Comparison of ENCODE assay signal across 8 mouse cellular contexts in genomic region chr7:143068316-143068881, GRCm38 (mm10). TPM values are rescaled to one million over a fixed set of nuclear protein-coding genes. Genes with fewer than 3 reads are reported as not detected.
DNase-seq lines count a peak whose midpoint lies in the region; ATAC-seq and TF ChIP-seq lines count a peak whose summit lies in the region.
"Had no signal": no experiment of that assay in that cellular context is flagged by ENCODE, and none has a peak within 500 bp of the region (broad histone marks: within the 10 kb centered on the region; RNA-seq: fewer than 3 reads in every experiment).

No protein-coding gene starts in this region.

- H3K4me2 ChIP-seq in hindbrain, embryonic 12.5 days (replicated peaks): peak overlapping the region; percentile 71
- peak overlapping the region; percentile 89 for H3K4me2 ChIP-seq in liver, embryonic 15.5 days

- DNase-seq in left cerebral cortex, adult 2 months (ENCODE audit: extremely low spot score in 1 of 2, low spot score in 2 of 2): no peak
- DNase-seq in left cerebral cortex, postnatal 14 days (ENCODE audit: low spot score in 2 of 2): no peak
- peak; percentile 6 for DNase-seq in T-cell, adult 2 months (ENCODE audit: low spot score)
- DNase-seq in embryo, embryonic 11 days: peak; percentile 55
- DNase-seq in right cerebral cortex, postnatal 14 days: peak; percentile 71

- 42% methylated on average over 13 of the region's 13 CpGs for whole genome bisulfite sequencing in hindbrain, embryonic 12.5 days
- WGBS in liver, embryonic 15.5 days (ENCODE audit: insufficient replicate concordance): 54% methylated on average over 13 of the region's 13 CpGs

- no peaks in the 10 kb centered on the region for H3K9me3 ChIP-seq in hindbrain, embryonic 12.5 days (replicated peaks)
- H3K9me3 ChIP-seq in liver, embryonic 15.5 days (replicated peaks): no peaks in the 10 kb centered on the region

- ATAC-seq in hindbrain, embryonic 12.5 days (ENCODE audit: low FRiP score): peak; percentile 11
- no peak for ATAC-seq in liver, embryonic 15.5 days (ENCODE audit: insufficient read depth)

- no peak; the same call in 1 of the 2 replicates for TF ChIP-seq CTCF in left cerebral cortex, adult 2 months (IDR thresholded peaks at IDR 0.05)

- peaks cover 52% of the 10 kb centered on the region for H3K36me3 ChIP-seq in hindbrain, embryonic 12.5 days
- peaks cover 60% of the 10 kb centered on the region for H3K36me3 ChIP-seq in liver, embryonic 15.5 days (replicated peaks)

- peak overlapping the region; percentile 84 for H3K27ac ChIP-seq in left cerebral cortex, adult 2 months
- H3K27ac ChIP-seq in hindbrain, embryonic 12.5 days: peak overlapping the region; percentile 97
- peak overlapping the region; percentile 84 for H3K27ac ChIP-seq in liver, embryonic 15.5 days (replicated peaks)

- H3K9ac ChIP-seq in hindbrain, embryonic 12.5 days: peak overlapping the region; percentile 65
- peak overlapping the region; percentile 41 for H3K9ac ChIP-seq in liver, embryonic 15.5 days

- H3K4me1 ChIP-seq in hindbrain, embryonic 12.5 days: peaks cover 32% of the 10 kb centered on the region
- peaks cover 29% of the 10 kb centered on the region for H3K4me1 ChIP-seq in liver, embryonic 15.5 days (replicated peaks)

- peak overlapping the region; percentile 86 for H3K4me3 ChIP-seq in left cerebral cortex, adult 2 months
- H3K4me3 ChIP-seq in hindbrain, embryonic 12.5 days: peak overlapping the region; percentile 88
- peak overlapping the region; percentile 76 for H3K4me3 ChIP-seq in liver, embryonic 15.5 days (replicated peaks)

- no peaks in the 10 kb centered on the region for H3K27me3 ChIP-seq in hindbrain, embryonic 12.5 days
- H3K27me3 ChIP-seq in liver, embryonic 15.5 days: no peaks in the 10 kb centered on the region

- intact Hi-C loops in left cerebral cortex, adult 2 months (cut with DNase I): loop anchor here (2.0 kb wide), 1 partner anchor 16 kb away; the partner anchor contains the start of gene Cd81
- intact Hi-C loops in left cerebral cortex, postnatal 14 days (cut with DNase I): loop anchor here (5.0 kb wide), 1 partner anchor 56 kb away; no protein-coding TSS in a partner anchor

RNA-seq across cellular contexts. Expression of gene Tssc4, which starts 0.7 kb away (rescaled TPM):
- 10 to 100 TPM; 38.0 to 41.5 TPM for total RNA-seq in left cerebral cortex, adult 2 months (2021)
- 10 to 100 TPM; 41.1 to 50.0 TPM for total RNA-seq in left cerebral cortex, postnatal 14 days (2021)
- 83.3 and 88.7 TPM in 2 replicates for polyA plus RNA-seq in hindbrain, embryonic 12.5 days (2016; fragmentation: Nextera tagmentation; extraction: Ambion mirVana)
- polyA plus RNA-seq in liver, embryonic 15.5 days (2015; fragmentation: Nextera tagmentation; extraction: Ambion mirVana): 38.5 and 44.2 TPM in 2 replicates

RNA-seq across cellular contexts. Expression of gene Cd81, which starts 15.9 kb away (rescaled TPM):
- total RNA-seq in left cerebral cortex, adult 2 months (2021): 100 to 1,000 TPM; 380 to 388 TPM
- 100 to 1,000 TPM; 367 to 400 TPM for total RNA-seq in left cerebral cortex, postnatal 14 days (2021)
- 251 and 261 TPM in 2 replicates for polyA plus RNA-seq in hindbrain, embryonic 12.5 days (2016; fragmentation: Nextera tagmentation; extraction: Ambion mirVana)
- polyA plus RNA-seq in liver, embryonic 15.5 days (2015; fragmentation: Nextera tagmentation; extraction: Ambion mirVana): 132 and 141 TPM in 2 replicates

RNA-seq across cellular contexts. Expression of gene Trpm5, which starts 26.0 kb away (rescaled TPM):
- not detected for total RNA-seq in left cerebral cortex, adult 2 months (2021)
- under 1 TPM in 1 of 2 experiments, not detected in 1; 0.19 TPM for total RNA-seq in left cerebral cortex, postnatal 14 days (2021)
- 3.1 and 3.4 TPM in 2 replicates for polyA plus RNA-seq in hindbrain, embryonic 12.5 days (2016; fragmentation: Nextera tagmentation; extraction: Ambion mirVana)
- polyA plus RNA-seq in liver, embryonic 15.5 days (2015; fragmentation: Nextera tagmentation; extraction: Ambion mirVana): 0.43 and 0.91 TPM in 2 replicates
- total RNA-seq: left cerebral cortex, postnatal 25 days had no signal

RNA-seq across cellular contexts. Expression of gene Kcnq1, which starts 37.8 kb away (rescaled TPM):
- total RNA-seq in left cerebral cortex, adult 2 months (2021): 1 to 10 TPM in 1 of 2 experiments, under 1 TPM in 1; 0.61 to 1.2 TPM
- 1 to 10 TPM in 1 of 2 experiments, under 1 TPM in 1; 0.91 to 1.7 TPM for total RNA-seq in left cerebral cortex, postnatal 14 days (2021)
- 1.0 and 2.0 TPM in 2 replicates for polyA plus RNA-seq in hindbrain, embryonic 12.5 days (2016; fragmentation: Nextera tagmentation; extraction: Ambion mirVana)
- 0.31 and 0.91 TPM in 2 replicates for polyA plus RNA-seq in liver, embryonic 15.5 days (2015; fragmentation: Nextera tagmentation; extraction: Ambion mirVana)

Comparison
In these comparisons a context has a peak if more than half of its experiments do, and no peak if none do; other contexts are left out.
1. DNase-seq: peak in T-cell, adult 2 months (single experiment), embryo, embryonic 11 days (single experiment) and right cerebral cortex, postnatal 14 days (single experiment); none in left cerebral cortex, adult 2 months (0 of 2) and left cerebral cortex, postnatal 14 days (0 of 2).
2. Peak in every context shown above with its lines, with median percentiles within 50 percentile points of each other: H3K27ac ChIP-seq and H3K4me3 ChIP-seq.